Mouse (Mus musculus) left cerebral cortex, adult 2 months (tissue): Measurements from ENCODE around the gene Pcdh8. TPM values are rescaled to one million over a fixed set of nuclear protein-coding genes. Genes with fewer than 3 reads are reported as not detected.

Experiments
- DNase-seq, 2 experiments: peaks; one replicate each; pipeline ENCODE4 v3.0.0; 2021 to 2022; ENCODE audit warnings: low spot score in 2 of 2, mixed read lengths in 1 of 2; ENCODE audit errors: extremely low spot score in 1 of 2
- H3K27ac ChIP-seq: fragments of 200-600 bp; 2 replicates; pipeline ENCODE4 v1.8.1; 2022
- H3K4me3 ChIP-seq: fragments of 200-600 bp; 2 replicates; pipeline ENCODE4 v1.8.1; 2022
- CTCF ChIP-seq: fragments of 200-600 bp; IDR thresholded peaks from 2 replicates; pipeline ENCODE4 v1.8.1; 2022; ENCODE audit warnings: antibody characterized with exemption, mild to moderate bottlenecking, moderate library complexity
- intact Hi-C: fragments of 180-260 bp; cut with DNase I; formaldehyde crosslinking; loops from one replicate; pipeline ENCODE4 v1.15.1; 2025
- total RNA-seq, 2 experiments: library from RNA; stranded (reverse); gene quantifications; 2 replicates each; pipeline ENCODE4 v1.2.3; 2021

Gene Pcdh8
- total RNA-seq, 2 experiments from 2014 or later: 57.5 to 64.1 TPM

GRCm38 (mm10) chr14:79773425-79774391 is 2.6 kb upstream of the Pcdh8 start:
- TF ChIP-seq CTCF: no peak
- peak; percentile 25 to 32 for DNase-seq
- intact Hi-C loops: loop anchor here (5.0 to 10.0 kb wide), 3 partner anchors 116 to 259 kb away; no protein-coding TSS in a partner anchor
- Histone ChIP-seq H3K4me3 (peak overlapping the region; percentile 45), H3K27ac (peak overlapping the region; percentile 47; the same call in 1 of the 2 replicates)

- intact Hi-C loops: loop anchor here (2.0 to 10.0 kb wide), 4 partner anchors 115 to 260 kb away; no protein-coding TSS in a partner anchor
- no peak overlapping the region; the same call in 1 of the 2 replicates for H3K27ac ChIP-seq
- DNase-seq: peak in 1 of 2 experiments; percentile 16
- TF ChIP-seq CTCF: no peak
- H3K4me3 ChIP-seq: peak overlapping the region; percentile 52
Observed at GRCm38 (mm10) chr14:79771802-79772511, 845 bp upstream of the Pcdh8 start.

GRCm38 (mm10) chr14:79770306-79771093 is 612 bp downstream of the Pcdh8 start:
- H3K4me3 ChIP-seq: peak overlapping the region; percentile 52
- intact Hi-C loops: loop anchor here (2.0 to 10.0 kb wide), 4 partner anchors 113 to 262 kb away; no protein-coding TSS in a partner anchor
- DNase-seq: peak; percentile 30 to 37
- TF ChIP-seq CTCF: no peak
- peak overlapping the region; percentile 80 for H3K27ac ChIP-seq

GRCm38 (mm10) chr14:79769618-79770017 is 1.5 kb downstream of the Pcdh8 start:
- peak; percentile 65 to 71 for DNase-seq
- H3K27ac ChIP-seq: peak overlapping the region; percentile 80

GRCm38 (mm10) chr14:79768996-79769395 is 2.1 kb downstream of the Pcdh8 start:
- intact Hi-C loops: loop anchor here (2.0 kb wide), 1 partner anchor 448 kb away; no protein-coding TSS in a partner anchor
- DNase-seq: peak; percentile 16 to 24
- peak overlapping the region; percentile 80; the same call in 1 of the 2 replicates for H3K27ac ChIP-seq

More at GRCm38 (mm10) chr14:79769618-79770017, 1.5 kb downstream of the Pcdh8 start:
- peak overlapping the region; percentile 52 for H3K4me3 ChIP-seq
- intact Hi-C loops: loop anchor here (2.0 to 10.0 kb wide), 5 partner anchors 112 to 447 kb away; no protein-coding TSS in a partner anchor
- TF ChIP-seq CTCF: peak; percentile 60

GRCm38 (mm10) chr14:79768076-79768830 is 2.9 kb downstream of the Pcdh8 start:
- no peak for TF ChIP-seq CTCF
- intact Hi-C loops: loop anchor here (2.0 kb wide), 1 partner anchor 449 kb away; no protein-coding TSS in a partner anchor
- H3K27ac ChIP-seq: no peak overlapping the region
- peak in 1 of 2 experiments; percentile 14 for DNase-seq
- peak overlapping the region; percentile 52 for H3K4me3 ChIP-seq

More at GRCm38 (mm10) chr14:79768996-79769395, 2.1 kb downstream of the Pcdh8 start:
- H3K4me3 ChIP-seq: peak overlapping the region; percentile 52
- TF ChIP-seq CTCF: peak; percentile 11

GRCm38 (mm10) chr14:79767601-79768000 is 3.5 kb downstream of the Pcdh8 start:
- DNase-seq: no peak
- intact Hi-C loops: no loop called here
- Histone ChIP-seq H3K27ac (no peak overlapping the region), H3K4me3 (peak overlapping the region; percentile 52)
- no peak for TF ChIP-seq CTCF

- no peak for DNase-seq
- intact Hi-C loops: no loop called here
- no peak overlapping the region for H3K4me3 ChIP-seq
- TF ChIP-seq CTCF: no peak
- no peak overlapping the region for H3K27ac ChIP-seq
Observed at GRCm38 (mm10) chr14:79765196-79765765, 5.8 kb downstream of the Pcdh8 start.

GRCm38 (mm10) chr14:79754601-79755222 is 16.4 kb downstream of the Pcdh8 start:
- TF ChIP-seq CTCF: no peak
- no peak for DNase-seq
- intact Hi-C loops: no loop called here
- Histone ChIP-seq H3K27ac (no peak overlapping the region), H3K4me3 (no peak overlapping the region)
